ENCODE assay signal across 9 mouse cellular contexts in the genomic region with DNA sequence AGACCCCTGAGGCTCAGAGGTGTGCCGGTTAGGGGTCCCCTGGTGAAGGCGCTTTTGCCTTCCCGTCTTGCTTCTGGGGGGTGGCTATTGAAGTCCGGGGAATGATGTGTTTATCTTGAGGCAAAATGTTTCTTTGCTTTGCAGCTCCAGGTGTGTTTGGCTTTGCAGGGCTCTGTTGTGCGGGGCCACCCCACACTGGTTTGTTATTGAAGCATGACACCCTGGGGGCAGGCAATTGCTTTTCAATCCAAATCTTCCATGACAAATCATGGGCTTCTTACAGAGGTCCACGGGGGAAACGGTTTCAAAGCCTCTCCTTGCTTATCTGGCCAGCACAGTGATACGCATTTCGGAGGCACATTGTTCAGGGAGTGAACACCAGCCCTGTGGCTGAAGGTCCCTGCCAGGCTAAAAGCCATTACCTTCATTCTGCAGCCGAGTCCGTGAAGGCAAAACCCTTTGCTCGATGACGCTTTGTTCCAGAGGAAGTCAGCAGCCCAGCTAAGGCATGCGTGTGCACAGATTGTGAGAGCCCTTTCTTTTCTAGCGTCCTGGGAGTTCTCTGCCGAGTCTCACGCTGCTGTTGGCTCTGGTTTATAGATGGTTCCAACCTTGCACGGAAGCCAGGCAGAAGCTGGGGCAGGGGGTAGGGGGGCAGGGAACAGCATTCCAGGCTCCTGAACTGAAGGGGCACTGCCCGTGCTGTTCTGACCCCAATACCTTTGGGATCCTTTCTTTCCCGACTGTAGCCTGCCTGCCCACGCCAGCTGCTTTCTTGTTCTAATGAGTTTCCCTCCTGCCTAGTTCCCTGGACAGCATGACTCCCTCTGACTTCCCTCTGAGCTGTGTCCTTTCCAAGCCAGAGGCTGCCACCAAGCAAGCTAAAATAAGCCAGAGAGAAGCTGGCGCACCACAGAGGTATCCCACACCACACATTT.
DNase-seq lines count a peak whose midpoint lies in the region; ATAC-seq and TF ChIP-seq lines count a peak whose summit lies in the region.
"Had no signal": no experiment of that assay in that cellular context is flagged by ENCODE, and none has a peak within 500 bp of the region (broad histone marks: within the 10 kb centered on the region; RNA-seq: fewer than 3 reads in every experiment).

No protein-coding gene starts in this region.

- H3K4me2 ChIP-seq in liver, embryonic 12.5 days = peak overlapping the region; percentile 25; the same call in 1 of the 2 replicates
- H3K4me2 ChIP-seq in liver, postnatal 0 days (ENCODE audit: low read depth, low read length) = no peak overlapping the region
- H3K4me2 ChIP-seq in forebrain, embryonic 12.5 days = peak overlapping the region; percentile 48
- H3K4me2 ChIP-seq in hindbrain, embryonic 12.5 days (replicated peaks) = peak overlapping the region; percentile 51

- H3K27ac ChIP-seq in liver, embryonic 12.5 days = no peak overlapping the region
- no peak overlapping the region for H3K27ac ChIP-seq in liver, postnatal 0 days (ENCODE audit: low read depth)
- H3K27ac ChIP-seq in forebrain, embryonic 12.5 days = peak overlapping the region; percentile 56
- peak overlapping the region; percentile 87 for H3K27ac ChIP-seq in hindbrain, embryonic 12.5 days

- H3K4me3 ChIP-seq in liver, embryonic 12.5 days = no peak overlapping the region
- H3K4me3 ChIP-seq in liver, postnatal 0 days (ENCODE audit: low read depth, low read length) = no peak overlapping the region
- no peak overlapping the region for H3K4me3 ChIP-seq in forebrain, embryonic 12.5 days (replicated peaks)
- H3K4me3 ChIP-seq in hindbrain, embryonic 12.5 days = peak overlapping the region; percentile 6; the same call in 1 of the 2 replicates
- H3K4me3 ChIP-seq in lung, adult 2 months (replicated peaks; ENCODE audit: extremely low read depth, low read depth, low read length) = no peak overlapping the region

- no peaks in the 10 kb centered on the region for H3K27me3 ChIP-seq in liver, embryonic 12.5 days (replicated peaks)
- H3K27me3 ChIP-seq in liver, postnatal 0 days (ENCODE audit: insufficient read depth, low read length) = no peaks in the 10 kb centered on the region
- H3K27me3 ChIP-seq in forebrain, embryonic 12.5 days = peaks cover 10% of the 10 kb centered on the region; the same call in 1 of the 2 replicates
- no peaks in the 10 kb centered on the region for H3K27me3 ChIP-seq in hindbrain, embryonic 12.5 days
- H3K27me3 ChIP-seq: Patski had no signal

- no peak for DNase-seq in liver, postnatal 0 days
- peak; percentile 63 for DNase-seq in neural tube, embryonic 10.5 days (ENCODE audit: extremely low spot score, low spot score)
- no peak for DNase-seq in layer of hippocampus, postnatal 36 days
- DNase-seq in cerebellum, postnatal 4 days (ENCODE audit: low spot score in 2 of 2) = no peak
- no peak for DNase-seq in lung, adult 2 months

- no peak overlapping the region for H3K9ac ChIP-seq in liver, embryonic 12.5 days
- H3K9ac ChIP-seq in liver, postnatal 0 days (replicated peaks) = no peak overlapping the region
- peak overlapping the region; percentile 42 for H3K9ac ChIP-seq in forebrain, embryonic 12.5 days
- H3K9ac ChIP-seq in hindbrain, embryonic 12.5 days = peak overlapping the region; percentile 45; the same call in 1 of the 2 replicates

- WGBS in liver, embryonic 12.5 days (ENCODE audit: insufficient replicate concordance) = 52% methylated on average over 22 of the region's 22 CpGs
- 52% methylated on average over 22 of the region's 22 CpGs for WGBS in liver, postnatal 0 days (ENCODE audit: insufficient replicate concordance)
- WGBS in forebrain, embryonic 12.5 days = 16% methylated on average over 22 of the region's 22 CpGs
- 11% methylated on average over 22 of the region's 22 CpGs for WGBS in hindbrain, embryonic 12.5 days
- 39% methylated on average over 22 of the region's 22 CpGs for WGBS in lung, adult 2 months

- H3K36me3 ChIP-seq in liver, embryonic 12.5 days = no peaks in the 10 kb centered on the region
- H3K36me3 ChIP-seq in liver, postnatal 0 days (replicated peaks; ENCODE audit: insufficient read depth, low read length) = no peaks in the 10 kb centered on the region
- no peaks in the 10 kb centered on the region for H3K36me3 ChIP-seq in forebrain, embryonic 12.5 days (replicated peaks)
- H3K36me3 ChIP-seq in hindbrain, embryonic 12.5 days = no peaks in the 10 kb centered on the region

- TF ChIP-seq POLR2A in lung, adult 2 months (IDR thresholded peaks at IDR 0.05; ENCODE audit: borderline replicate concordance, extremely low read depth, low read depth, low read length) = no peak

- TF ChIP-seq EP300 in liver, postnatal 0 days (IDR thresholded peaks at IDR 0.05; ENCODE audit: low read depth) = no peak

- no peak for ATAC-seq in liver, embryonic 12.5 days
- no peak for ATAC-seq in liver, postnatal 0 days
- ATAC-seq in forebrain, embryonic 12.5 days (ENCODE audit: low FRiP score) = 0 out of 2 replicates have a peak, but pooled peaks have one; percentile 41
- ATAC-seq in hindbrain, embryonic 12.5 days (ENCODE audit: low FRiP score) = peak; percentile 70
- ATAC-seq: Patski had no signal

- no peak for TF ChIP-seq CTCF in liver, postnatal 0 days (IDR thresholded peaks at IDR 0.05; ENCODE audit: low read depth)
- no peak for TF ChIP-seq CTCF in lung, adult 2 months (IDR thresholded peaks at IDR 0.05; ENCODE audit: insufficient read depth, low read length)

- H3K4me1 ChIP-seq in liver, embryonic 12.5 days = no peaks in the 10 kb centered on the region
- H3K4me1 ChIP-seq in liver, postnatal 0 days (ENCODE audit: insufficient read depth) = no peaks in the 10 kb centered on the region
- H3K4me1 ChIP-seq in forebrain, embryonic 12.5 days = peaks cover 36% of the 10 kb centered on the region
- peaks cover 29% of the 10 kb centered on the region for H3K4me1 ChIP-seq in hindbrain, embryonic 12.5 days
- H3K4me1 ChIP-seq in lung, adult 2 months (ENCODE audit: control insufficient read depth, insufficient read depth, low read length) = no peaks in the 10 kb centered on the region

- no peaks in the 10 kb centered on the region for H3K9me3 ChIP-seq in liver, embryonic 12.5 days (replicated peaks)
- H3K9me3 ChIP-seq in liver, postnatal 0 days (ENCODE audit: low read length) = 0 out of 2 replicates have a peak, but pooled peaks cover 2% of the 10 kb centered on the region
- H3K9me3 ChIP-seq in forebrain, embryonic 12.5 days = 0 out of 2 replicates have a peak, but pooled peaks cover 6% of the 10 kb centered on the region
- H3K9me3 ChIP-seq in hindbrain, embryonic 12.5 days (replicated peaks) = no peaks in the 10 kb centered on the region

Comparison
In these comparisons a context has a peak if more than half of its experiments do, and no peak if none do; other contexts are left out.
1. ATAC-seq: peak in forebrain, embryonic 12.5 days (single experiment) and hindbrain, embryonic 12.5 days (single experiment); none in liver, embryonic 12.5 days (single experiment) and liver, postnatal 0 days (single experiment).
2. H3K27ac ChIP-seq: peak in forebrain, embryonic 12.5 days (single experiment) and hindbrain, embryonic 12.5 days (single experiment); none in liver, embryonic 12.5 days (single experiment) and liver, postnatal 0 days (single experiment).
3. H3K9ac ChIP-seq: peak in forebrain, embryonic 12.5 days (single experiment) and hindbrain, embryonic 12.5 days (single experiment); none in liver, embryonic 12.5 days (single experiment) and liver, postnatal 0 days (single experiment).